Mouse (Mus musculus): ENCODE measurements around the gene Nat8f2. TPM values are rescaled to one million over a fixed set of nuclear protein-coding genes. Genes with fewer than 3 reads are reported as not detected.

Gene Nat8f2
- polyA plus RNA-seq, 1 experiment: 0.23 TPM

DNA sequence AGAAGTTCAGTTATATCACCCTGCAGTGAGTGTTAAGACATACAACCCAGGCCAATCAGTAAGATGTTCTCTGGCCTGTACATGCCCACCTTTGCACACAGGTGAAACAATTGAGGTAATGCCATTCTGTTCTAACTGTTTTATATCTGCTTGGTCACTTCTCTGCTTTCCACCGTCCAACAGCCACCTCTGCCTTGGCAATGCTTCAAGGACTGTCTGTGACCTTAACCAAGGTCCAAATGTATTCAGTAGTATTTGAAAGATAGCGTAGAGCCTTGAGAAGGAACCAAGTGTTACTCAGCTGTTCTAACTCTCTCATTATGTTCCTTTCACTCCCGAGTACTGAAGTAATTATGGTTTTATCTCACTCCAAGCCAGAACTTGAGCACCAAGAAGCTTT, 6.4 kb downstream of the Nat8f2 start:
- no peaks in the 10 kb centered on the region for H3K4me1 ChIP-seq (ENCODE audit: control insufficient read depth, insufficient read depth, low read length)
- no peak overlapping the region for H3K4me3 ChIP-seq (ENCODE audit: control insufficient read depth, low read depth, low read length)
- H3K27me3 ChIP-seq (ENCODE audit: control insufficient read depth, insufficient read depth, low read length): no peaks in the 10 kb centered on the region
- no peak for TF ChIP-seq CTCF (IDR thresholded peaks at IDR 0.05; ENCODE audit: control insufficient read depth, insufficient read depth, insufficient replicate concordance, low read depth, low read length)
- TF ChIP-seq POLR2A (IDR thresholded peaks at IDR 0.05; ENCODE audit: control insufficient read depth, low read depth, low read length): no peak
- no peaks in the 10 kb centered on the region for H3K36me3 ChIP-seq (ENCODE audit: control insufficient read depth, insufficient read depth, low read length)
- H3K27ac ChIP-seq (ENCODE audit: control insufficient read depth, insufficient read depth, low read depth, low read length): peak overlapping the region; percentile 62; the same call in 1 of the 2 replicates

DNA sequence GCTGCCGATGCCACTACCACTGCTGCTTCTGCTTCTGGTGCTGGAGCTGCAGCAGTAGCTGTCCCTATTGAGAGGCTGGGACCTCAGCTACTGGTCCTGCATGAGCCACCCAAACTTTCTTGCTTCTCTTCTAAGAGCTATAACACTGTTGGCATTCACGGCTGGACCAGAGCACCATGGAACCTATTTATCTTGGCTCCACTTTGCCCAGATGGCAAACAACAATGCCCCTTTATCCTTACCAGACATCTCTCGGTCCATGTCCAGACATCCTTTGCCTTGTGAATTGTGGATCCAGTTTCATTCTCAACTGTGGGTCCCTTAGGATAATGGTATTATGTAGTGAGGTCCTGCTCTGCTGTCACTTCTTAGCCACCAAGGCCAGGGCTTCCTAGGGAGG, 7.7 kb downstream of the Nat8f2 start:
- Histone ChIP-seq H3K27me3 (ENCODE audit: control insufficient read depth, insufficient read depth, low read length) (no peaks in the 10 kb centered on the region), H3K27ac (ENCODE audit: control insufficient read depth, insufficient read depth, low read depth, low read length) (no peak overlapping the region), H3K36me3 (ENCODE audit: control insufficient read depth, insufficient read depth, low read length) (no peaks in the 10 kb centered on the region), H3K4me3 (ENCODE audit: control insufficient read depth, low read depth, low read length) (no peak overlapping the region), H3K4me1 (ENCODE audit: control insufficient read depth, insufficient read depth, low read length) (no peaks in the 10 kb centered on the region)
- TF ChIP-seq POLR2A (IDR thresholded peaks at IDR 0.05; ENCODE audit: control insufficient read depth, low read depth, low read length): no peak
- TF ChIP-seq CTCF (IDR thresholded peaks at IDR 0.05; ENCODE audit: control insufficient read depth, insufficient read depth, insufficient replicate concordance, low read depth, low read length): no peak

DNA sequence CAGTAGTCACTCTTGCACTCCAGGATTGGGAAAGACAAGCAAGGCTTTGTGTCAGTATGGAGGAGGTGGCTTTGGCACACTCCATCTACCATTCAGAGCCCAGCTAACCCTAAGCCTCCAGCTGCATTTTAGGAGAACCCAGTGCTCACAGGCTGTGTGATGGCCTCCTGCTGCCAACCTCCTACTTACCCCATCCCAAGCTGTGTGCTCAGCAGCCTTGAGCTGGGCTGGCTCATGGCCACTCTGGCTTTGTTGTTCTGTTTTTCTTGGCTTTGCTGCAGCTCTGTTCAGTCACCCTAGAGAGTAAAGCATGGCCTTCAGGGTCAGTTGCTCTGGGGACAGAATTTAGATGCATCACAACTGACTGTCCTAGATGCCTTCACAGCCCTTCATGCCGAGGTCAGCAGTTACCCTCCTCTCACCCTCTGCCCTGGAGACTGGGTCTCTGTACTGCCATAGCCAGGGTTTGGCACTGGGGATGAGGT, 12.7 kb downstream of the Nat8f2 start:
- Histone ChIP-seq H3K27me3 (ENCODE audit: control insufficient read depth, insufficient read depth, low read length) (no peaks in the 10 kb centered on the region), H3K27ac (ENCODE audit: control insufficient read depth, insufficient read depth, low read depth, low read length) (peak overlapping the region; percentile 55)

DNA sequence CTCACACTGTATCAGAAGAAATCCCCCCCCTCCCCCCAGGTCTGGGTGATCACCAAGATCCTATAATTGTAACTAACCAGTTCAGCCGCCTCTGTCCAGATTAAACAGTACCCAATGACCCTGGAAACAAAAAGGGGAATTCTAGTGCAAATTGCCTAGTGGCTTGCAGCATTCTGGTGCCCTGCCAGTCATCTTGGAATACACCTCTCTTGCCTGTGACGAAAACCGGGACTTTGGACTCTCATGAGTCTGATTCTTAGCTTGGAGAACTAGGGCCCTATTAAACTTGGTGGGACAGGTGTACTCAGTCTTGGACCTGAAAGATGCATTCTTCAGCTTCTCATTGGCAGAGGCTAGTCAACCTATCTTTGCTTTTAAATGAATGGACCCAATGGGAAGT, 15.5 kb downstream of the Nat8f2 start:
- Histone ChIP-seq H3K36me3 (ENCODE audit: control insufficient read depth, insufficient read depth, low read length) (no peaks in the 10 kb centered on the region), H3K4me3 (ENCODE audit: control insufficient read depth, low read depth, low read length) (no peak overlapping the region), H3K27ac (ENCODE audit: control insufficient read depth, insufficient read depth, low read depth, low read length) (no peak overlapping the region), H3K4me1 (ENCODE audit: control insufficient read depth, insufficient read depth, low read length) (no peaks in the 10 kb centered on the region), H3K27me3 (ENCODE audit: control insufficient read depth, insufficient read depth, low read length) (no peaks in the 10 kb centered on the region)
- TF ChIP-seq POLR2A (IDR thresholded peaks at IDR 0.05; ENCODE audit: control insufficient read depth, low read depth, low read length): no peak
- no peak for TF ChIP-seq CTCF (IDR thresholded peaks at IDR 0.05; ENCODE audit: control insufficient read depth, insufficient read depth, insufficient replicate concordance, low read depth, low read length)

More for the DNA sequence above, 12.7 kb downstream of the Nat8f2 start:
- H3K4me1 ChIP-seq (ENCODE audit: control insufficient read depth, insufficient read depth, low read length): no peaks in the 10 kb centered on the region
- no peaks in the 10 kb centered on the region for H3K36me3 ChIP-seq (ENCODE audit: control insufficient read depth, insufficient read depth, low read length)
- H3K4me3 ChIP-seq (ENCODE audit: control insufficient read depth, low read depth, low read length): no peak overlapping the region
- TF ChIP-seq POLR2A (IDR thresholded peaks at IDR 0.05; ENCODE audit: control insufficient read depth, low read depth, low read length) (no peak), CTCF (IDR thresholded peaks at IDR 0.05; ENCODE audit: control insufficient read depth, insufficient read depth, insufficient replicate concordance, low read depth, low read length) (no peak)

- H3K4me3 ChIP-seq (ENCODE audit: control insufficient read depth, low read depth, low read length): no peak overlapping the region
- no peaks in the 10 kb centered on the region for H3K27me3 ChIP-seq (ENCODE audit: control insufficient read depth, insufficient read depth, low read length)
- no peaks in the 10 kb centered on the region for H3K4me1 ChIP-seq (ENCODE audit: control insufficient read depth, insufficient read depth, low read length)
- H3K27ac ChIP-seq (ENCODE audit: control insufficient read depth, insufficient read depth, low read depth, low read length): no peak overlapping the region
- no peaks in the 10 kb centered on the region for H3K36me3 ChIP-seq (ENCODE audit: control insufficient read depth, insufficient read depth, low read length)
- TF ChIP-seq CTCF (IDR thresholded peaks at IDR 0.05; ENCODE audit: control insufficient read depth, insufficient read depth, insufficient replicate concordance, low read depth, low read length) (no peak), POLR2A (IDR thresholded peaks at IDR 0.05; ENCODE audit: control insufficient read depth, low read depth, low read length) (no peak)
These were observed 17.7 kb downstream of the Nat8f2 start for GRCm38 (mm10) chr6:85851062-85851773.

DNA sequence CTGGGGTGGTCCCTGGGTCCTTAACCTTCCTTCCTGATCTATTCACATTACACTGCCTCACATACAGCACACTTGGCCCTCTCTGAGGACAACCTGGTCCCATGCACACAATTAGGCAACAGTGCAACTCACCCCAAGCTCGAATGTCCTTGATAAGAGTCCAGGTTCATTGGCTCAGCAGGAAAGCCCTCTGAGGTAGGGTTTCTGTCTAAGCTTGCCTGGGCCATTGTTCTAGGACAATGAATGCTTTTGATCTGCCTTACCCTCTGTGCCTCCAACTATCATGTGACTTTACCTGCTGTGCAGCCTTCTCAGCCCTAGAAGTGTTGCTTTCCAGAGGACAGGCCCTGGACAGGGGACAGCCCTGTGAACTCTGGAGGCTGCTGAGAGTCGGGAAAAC, 19.7 kb downstream of the Nat8f2 start:
- Histone ChIP-seq H3K27ac (ENCODE audit: control insufficient read depth, insufficient read depth, low read depth, low read length) (no peak overlapping the region), H3K4me1 (ENCODE audit: control insufficient read depth, insufficient read depth, low read length) (no peaks in the 10 kb centered on the region), H3K36me3 (ENCODE audit: control insufficient read depth, insufficient read depth, low read length) (no peaks in the 10 kb centered on the region), H3K4me3 (ENCODE audit: control insufficient read depth, low read depth, low read length) (no peak overlapping the region), H3K27me3 (ENCODE audit: control insufficient read depth, insufficient read depth, low read length) (no peaks in the 10 kb centered on the region)
- no peak for TF ChIP-seq POLR2A (IDR thresholded peaks at IDR 0.05; ENCODE audit: control insufficient read depth, low read depth, low read length)
- TF ChIP-seq CTCF (IDR thresholded peaks at IDR 0.05; ENCODE audit: control insufficient read depth, insufficient read depth, insufficient replicate concordance, low read depth, low read length): no peak

GRCm38 (mm10) chr6:85848140-85848539, 20.8 kb downstream of the Nat8f2 start:
- H3K4me1 ChIP-seq (ENCODE audit: control insufficient read depth, insufficient read depth, low read length): no peaks in the 10 kb centered on the region
- no peak overlapping the region for H3K27ac ChIP-seq (ENCODE audit: control insufficient read depth, insufficient read depth, low read depth, low read length)
- TF ChIP-seq CTCF (IDR thresholded peaks at IDR 0.05; ENCODE audit: control insufficient read depth, insufficient read depth, insufficient replicate concordance, low read depth, low read length) (no peak), POLR2A (IDR thresholded peaks at IDR 0.05; ENCODE audit: control insufficient read depth, low read depth, low read length) (no peak)
- no peak overlapping the region for H3K4me3 ChIP-seq (ENCODE audit: control insufficient read depth, low read depth, low read length)
- no peaks in the 10 kb centered on the region for H3K36me3 ChIP-seq (ENCODE audit: control insufficient read depth, insufficient read depth, low read length)
- H3K27me3 ChIP-seq (ENCODE audit: control insufficient read depth, insufficient read depth, low read length): no peaks in the 10 kb centered on the region
